Mouse (Mus musculus): ENCODE results near the gene Kcnab2.

Kcnab2 gene

DNA sequence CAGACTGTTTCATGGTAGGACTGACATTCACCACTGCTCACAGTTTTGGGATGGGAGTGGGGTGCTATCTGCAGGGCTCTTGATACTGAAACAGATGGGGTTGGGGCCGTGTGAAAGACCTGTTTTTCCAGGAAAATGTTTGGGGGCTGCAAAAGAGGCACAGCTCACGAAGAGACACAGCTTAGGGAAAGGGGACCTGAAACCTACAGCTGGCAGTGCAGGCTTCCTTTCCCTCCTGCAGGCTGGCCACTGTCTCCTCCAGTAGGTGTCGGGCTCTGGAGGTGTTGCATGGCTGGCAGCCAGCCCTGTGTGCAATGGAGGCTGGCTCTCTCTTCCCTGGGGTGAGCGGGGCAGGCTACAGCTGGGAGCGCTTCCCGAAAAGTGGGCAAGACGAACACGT is 49.4 kb downstream of the Kcnab2 start:
- POLR2A ChIA-PET: no interaction called here
- CTCF ChIA-PET: interaction anchor here in 1 of 4 experiments (0.9 to 1.5 kb wide), 4 partner anchors 12 to 290 kb away, joined by 3 to 4 read pairs (median 4); no protein-coding TSS in a partner anchor

DNA sequence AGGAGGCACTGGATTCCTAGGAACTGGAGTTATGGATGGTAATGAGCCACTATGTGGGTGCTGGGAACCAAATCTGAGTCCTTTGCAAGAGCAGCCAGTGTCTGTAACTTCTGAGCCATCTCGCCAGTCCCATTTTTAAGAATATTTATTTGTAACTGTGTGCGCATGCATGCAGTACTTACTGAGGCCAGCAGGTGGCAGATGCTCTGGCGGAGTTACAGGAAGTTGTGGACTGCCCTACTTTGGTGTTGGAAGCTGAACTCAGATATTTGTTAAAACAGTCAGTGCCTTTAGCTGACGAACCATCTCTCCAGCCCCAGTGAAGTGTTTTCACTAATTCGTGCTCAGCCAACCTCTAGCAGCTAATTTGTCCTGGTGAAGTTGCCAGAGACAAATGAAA is 52.7 kb downstream of the Kcnab2 start:
- CTCF ChIA-PET: interaction anchor here (0.6 to 3.9 kb wide), 48 partner anchors 8 to 1094 kb away, joined by 3 to 45 read pairs (median 4); partner anchors contain the start of genes Rnf207 (in 1 of the 4) and Rpl22 (in 1 of the 4)
- POLR2A ChIA-PET: interaction anchor here (0.5 to 2.1 kb wide), 11 partner anchors 10 to 163 kb away, joined by 3 to 6 read pairs (median 4); partner anchors contain the start of gene Rpl22 (in 2 of the 4)

DNA sequence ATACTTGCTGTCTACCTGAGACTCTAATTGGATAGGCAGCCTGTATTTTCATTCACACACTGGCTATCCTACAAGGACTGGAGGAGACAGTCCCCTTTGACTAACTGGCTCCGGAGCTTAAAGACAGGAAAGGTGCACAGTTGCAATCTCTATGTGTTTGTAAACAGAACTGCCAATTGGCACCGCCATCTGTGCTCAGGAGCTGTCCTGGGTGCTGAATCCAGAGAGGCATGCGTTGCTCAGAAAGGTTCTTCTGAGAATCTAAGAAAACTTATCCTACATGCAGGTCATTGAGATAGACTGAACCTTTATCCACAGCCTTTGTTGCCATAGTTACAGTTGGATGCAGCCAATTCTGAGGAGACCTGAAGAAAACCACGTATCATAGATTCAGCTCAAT is 53.3 kb downstream of the Kcnab2 start:
- POLR2A ChIA-PET: interaction anchor here in 3 of 4 experiments (0.5 to 2.1 kb wide), 8 partner anchors 20 to 1761 kb away, joined by 3 to 6 read pairs (median 4); partner anchors contain the start of gene Rpl22 (in 1 of the 3)

DNA sequence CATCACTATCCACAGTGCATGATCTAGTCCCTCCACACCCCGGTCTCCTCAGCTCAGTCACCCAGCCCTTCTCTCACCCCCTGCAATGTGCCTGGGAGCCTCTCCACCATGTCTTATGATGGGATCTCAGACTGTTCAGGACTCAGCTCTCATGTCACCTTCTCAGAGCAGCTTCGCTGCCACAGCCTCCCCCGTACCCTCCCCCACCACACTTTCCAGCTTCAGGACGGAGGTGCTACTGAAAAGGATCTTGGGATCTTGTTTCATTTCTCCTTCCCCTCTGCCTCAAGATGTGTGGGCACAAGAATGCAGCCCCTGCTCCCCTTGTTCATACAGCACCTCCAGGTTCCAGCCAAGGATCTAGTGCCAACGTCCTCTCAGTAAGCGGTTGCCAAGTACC is 54.1 kb downstream of the Kcnab2 start:
- ChIA-PET POLR2A (interaction anchor here in 1 of 4 experiments (1.1 to 1.2 kb wide), 2 partner anchors 61 to 73 kb away, joined by 3 read pairs; no protein-coding TSS in a partner anchor), CTCF (interaction anchor here (0.5 to 3.9 kb wide), 9 partner anchors 9 to 269 kb away, joined by 3 to 45 read pairs (median 9); no protein-coding TSS in a partner anchor)

More for the DNA sequence above, 53.3 kb downstream of the Kcnab2 start:
- CTCF ChIA-PET: interaction anchor here (0.6 to 3.9 kb wide), 27 partner anchors 10 to 304 kb away, joined by 3 to 45 read pairs (median 6); partner anchors contain the start of gene Rpl22 (in 1 of the 4)

DNA sequence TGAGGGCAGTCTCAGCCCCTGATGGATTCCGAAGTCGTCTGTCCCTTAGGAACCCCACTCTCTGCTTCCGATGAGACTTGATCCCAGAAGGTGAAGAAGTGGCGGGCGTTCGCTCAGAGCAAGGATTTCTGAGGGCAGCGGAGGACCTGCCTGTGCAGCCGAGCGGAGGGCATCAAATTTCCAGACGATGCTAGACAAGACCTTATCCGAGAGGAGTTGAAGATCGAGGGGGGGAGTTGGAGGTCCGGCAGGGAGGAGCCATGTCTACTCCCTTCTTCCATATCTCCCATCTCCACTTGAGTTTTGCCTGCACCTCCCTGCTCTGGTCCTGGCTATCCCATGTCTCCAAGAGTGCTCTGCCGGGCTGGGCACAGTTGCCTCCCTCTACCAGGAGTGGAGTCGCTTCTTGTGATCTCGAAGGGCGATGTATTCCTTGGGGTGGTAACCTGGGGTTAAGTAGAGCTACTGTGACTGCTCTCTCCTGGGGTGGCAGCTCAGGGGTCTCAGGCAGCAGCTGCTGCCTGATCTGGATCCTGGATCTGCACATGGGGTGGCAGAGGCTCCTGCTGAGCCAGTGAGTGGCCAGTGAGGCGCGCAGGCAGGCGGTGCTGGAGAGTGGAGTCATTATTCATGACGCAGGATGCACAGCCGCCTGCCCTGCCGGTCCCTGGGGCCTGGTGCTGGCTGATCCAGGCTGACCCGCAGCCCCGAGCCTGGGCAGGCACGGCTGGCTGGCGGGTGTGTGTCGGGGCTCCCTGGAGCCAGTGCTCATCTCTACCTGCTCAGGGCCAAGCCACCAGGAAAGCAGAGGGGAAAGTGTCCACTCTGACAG is 59.2 kb downstream of the Kcnab2 start:
- CTCF ChIA-PET: interaction anchor here in 1 of 4 experiments (0.6 kb wide), 1 partner anchor 78 kb away, joined by 4 read pairs; no protein-coding TSS in a partner anchor
- POLR2A ChIA-PET: interaction anchor here in 1 of 4 experiments (0.6 to 1.1 kb wide), 2 partner anchors 156 to 177 kb away, joined by 3 read pairs; no protein-coding TSS in a partner anchor

DNA sequence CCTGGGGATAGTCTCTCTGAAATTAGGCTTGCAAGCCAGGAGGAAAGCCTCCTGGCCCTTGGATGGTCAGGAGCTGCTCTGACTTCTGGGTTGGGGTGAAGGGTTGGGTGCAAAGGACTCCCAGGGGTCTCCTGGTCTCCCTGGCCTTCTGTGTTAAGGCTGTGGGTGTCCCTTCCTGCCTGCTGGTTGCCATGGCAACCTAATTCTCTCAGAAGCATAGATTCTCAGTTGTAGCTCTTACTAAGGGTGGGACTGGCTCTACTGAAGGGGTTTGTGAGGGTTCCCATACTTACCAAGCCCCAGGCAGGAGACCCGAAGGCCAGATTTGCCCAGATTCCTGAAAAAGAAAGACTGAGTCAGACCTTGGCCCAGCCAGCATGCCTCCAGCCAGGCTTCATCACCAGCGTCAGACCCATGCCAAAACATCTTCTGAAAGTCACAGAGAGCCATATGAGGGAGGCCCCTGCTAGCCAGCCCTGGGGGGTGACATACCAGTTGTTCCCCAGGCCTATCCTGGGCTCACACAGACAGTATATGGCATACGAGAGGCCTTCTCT is 65.1 kb downstream of the Kcnab2 start:
- POLR2A ChIA-PET: no interaction called here

DNA sequence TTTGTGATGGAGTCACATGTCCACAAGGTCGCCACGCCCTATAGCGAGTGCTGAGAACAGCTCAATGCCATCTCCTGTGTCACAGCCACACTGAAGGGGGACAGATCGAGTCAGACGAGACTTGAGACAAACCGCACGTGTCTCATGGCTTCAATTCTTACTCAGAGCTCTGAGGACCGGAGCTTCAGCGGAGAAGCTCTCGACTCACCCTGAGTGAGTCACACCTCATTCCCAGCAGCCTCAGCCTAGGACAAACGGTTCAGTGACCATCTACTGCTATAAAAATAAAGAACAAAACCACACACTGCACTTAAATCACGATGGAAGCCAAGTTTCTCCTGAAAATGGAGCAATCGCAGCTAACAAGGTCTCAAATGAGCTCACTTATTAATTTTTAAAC is 66.7 kb downstream of the Kcnab2 start:
- ChIA-PET CTCF (interaction anchor here in 3 of 4 experiments (0.6 to 2.9 kb wide), 8 partner anchors 14 to 199 kb away, joined by 3 to 14 read pairs (median 4); no protein-coding TSS in a partner anchor), POLR2A (interaction anchor here in 2 of 4 experiments (0.6 to 1.7 kb wide), 5 partner anchors 9 to 104 kb away, joined by 3 to 5 read pairs (median 3); no protein-coding TSS in a partner anchor)

More for the DNA sequence above, 65.1 kb downstream of the Kcnab2 start:
- CTCF ChIA-PET: interaction anchor here in 2 of 4 experiments (0.5 to 1.6 kb wide), 3 partner anchors 9 to 22 kb away, joined by 3 read pairs; no protein-coding TSS in a partner anchor

DNA sequence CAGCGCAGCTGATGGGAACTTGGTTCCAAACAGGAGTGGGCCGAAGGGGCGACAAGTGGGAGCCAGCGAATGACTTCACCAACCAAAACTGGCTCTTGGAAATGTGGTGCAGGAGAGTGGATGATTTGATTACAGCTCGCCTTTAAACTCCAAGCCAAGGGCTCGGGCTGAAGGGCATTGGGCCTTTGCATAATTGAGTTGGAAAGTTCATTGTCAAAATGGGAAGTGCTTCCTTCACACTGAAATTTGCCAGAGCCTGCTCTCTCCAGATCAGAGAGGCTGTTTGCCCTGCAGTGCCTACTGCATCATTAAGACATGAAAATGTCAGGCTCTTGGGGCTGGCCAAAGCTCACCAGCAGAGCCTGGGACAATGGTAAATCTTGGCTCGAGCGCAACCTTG is 71.1 kb downstream of the Kcnab2 start:
- ChIA-PET CTCF (interaction anchor here in 3 of 4 experiments (0.5 to 1.7 kb wide), 3 partner anchors 23 to 74 kb away, joined by 3 to 5 read pairs (median 4); no protein-coding TSS in a partner anchor), POLR2A (interaction anchor here in 1 of 4 experiments (0.7 to 1.4 kb wide), 2 partner anchors 13 to 67 kb away, joined by 3 read pairs; no protein-coding TSS in a partner anchor)

DNA sequence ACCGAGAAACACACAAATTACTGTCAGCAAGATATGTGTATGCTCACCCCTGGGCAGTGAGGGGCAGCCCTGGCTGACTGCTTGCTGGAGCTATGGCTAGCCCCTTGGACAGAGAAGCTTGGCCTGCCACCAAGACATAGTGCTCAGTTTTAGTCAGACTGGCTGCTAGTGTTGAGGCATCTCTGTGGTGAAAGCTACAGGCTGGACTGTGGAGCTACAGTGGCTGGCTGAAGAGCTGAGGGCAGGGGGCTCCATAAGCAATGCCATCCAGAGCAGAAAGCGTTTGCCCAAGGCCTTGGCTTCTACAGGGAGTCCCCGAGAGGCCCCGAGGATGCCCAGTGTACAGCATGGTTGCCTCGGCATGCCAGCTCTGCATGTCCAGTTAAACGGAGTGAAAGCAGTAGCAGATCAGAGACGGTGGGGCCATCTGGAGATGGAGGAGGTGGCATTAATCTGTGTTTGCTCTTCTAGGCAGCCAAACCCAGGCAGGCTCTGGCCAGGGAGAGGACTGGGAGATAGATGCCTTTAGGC is 71.9 kb downstream of the Kcnab2 start:
- POLR2A ChIA-PET: interaction anchor here in 3 of 4 experiments (0.6 to 1.4 kb wide), 6 partner anchors 11 to 75 kb away, joined by 3 to 6 read pairs (median 3); no protein-coding TSS in a partner anchor
- CTCF ChIA-PET: interaction anchor here in 3 of 4 experiments (0.5 to 1.7 kb wide), 6 partner anchors 20 to 267 kb away, joined by 3 to 5 read pairs (median 4); no protein-coding TSS in a partner anchor

DNA sequence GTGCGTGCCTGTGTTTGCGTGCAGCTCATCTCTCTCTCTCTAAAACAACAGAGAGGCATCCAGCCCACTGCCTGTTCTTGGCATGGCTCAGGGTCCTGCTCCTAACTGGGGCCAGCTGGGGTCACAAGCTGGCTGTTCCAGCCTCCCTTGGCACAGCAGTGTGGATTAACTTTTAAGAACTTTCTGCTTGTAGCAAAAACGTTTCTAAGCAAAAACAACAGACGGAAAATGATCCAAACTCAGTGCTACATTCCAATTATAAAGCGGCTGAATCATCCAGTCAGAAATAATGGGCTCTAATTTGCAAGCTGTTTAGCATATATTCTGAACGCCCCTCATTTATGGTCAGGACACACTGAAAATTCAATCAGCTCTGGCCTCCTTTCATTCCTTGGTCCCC is 72.5 kb downstream of the Kcnab2 start:
- ChIA-PET POLR2A (interaction anchor here in 3 of 4 experiments (0.6 to 1.4 kb wide), 6 partner anchors 10 to 74 kb away, joined by 3 to 6 read pairs (median 3); no protein-coding TSS in a partner anchor), CTCF (interaction anchor here in 3 of 4 experiments (0.6 to 1.7 kb wide), 6 partner anchors 10 to 260 kb away, joined by 3 to 5 read pairs (median 4); no protein-coding TSS in a partner anchor)

DNA sequence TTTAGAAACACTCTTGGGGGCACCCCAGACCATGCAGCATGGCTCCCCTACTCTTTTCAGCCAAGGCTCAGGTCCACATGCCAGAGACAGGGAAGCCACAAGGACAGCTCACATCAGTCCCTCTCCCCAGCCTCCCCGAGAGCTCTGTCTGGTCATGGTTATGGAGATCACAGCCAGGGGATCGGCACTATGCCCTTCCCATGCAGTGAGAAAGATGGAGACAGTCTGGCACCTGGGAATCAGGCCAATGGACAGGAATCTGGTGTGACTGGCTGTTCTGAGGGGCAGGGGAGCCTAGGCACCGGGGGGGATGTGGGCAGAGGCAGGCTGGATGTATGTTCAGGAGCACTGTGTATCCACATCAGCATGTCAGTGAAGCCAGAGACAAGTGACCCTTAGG is 78.7 kb downstream of the Kcnab2 start:
- ChIA-PET POLR2A (no interaction called here), CTCF (interaction anchor here in 1 of 4 experiments (1.0 kb wide), 1 partner anchor 80 kb away, joined by 3 read pairs; the partner anchor contains the start of gene Rnf207)

DNA sequence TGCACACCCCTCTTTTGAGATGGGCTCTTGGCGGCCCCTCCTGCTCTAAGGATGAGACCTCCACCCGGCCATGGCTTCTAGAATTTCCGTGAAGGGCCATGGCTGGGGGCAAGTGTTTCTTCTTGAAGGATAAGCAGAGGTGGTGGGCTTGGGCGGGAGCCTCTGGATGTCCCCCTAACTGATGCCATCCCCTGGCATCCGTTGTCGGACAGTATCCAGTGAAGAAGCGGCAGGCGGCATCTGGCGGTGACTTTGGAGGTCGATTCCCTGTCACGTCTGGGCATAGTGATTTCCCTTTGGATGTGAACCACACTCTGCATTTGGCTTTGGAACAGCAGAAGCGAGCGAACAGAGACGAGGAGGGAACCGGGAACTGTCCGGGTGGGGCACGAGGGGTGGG is 85.0 kb downstream of the Kcnab2 start:
- ChIA-PET CTCF (interaction anchor here in 2 of 4 experiments (1.0 to 2.9 kb wide), 6 partner anchors 7 to 49 kb away, joined by 3 to 9 read pairs (median 5); no protein-coding TSS in a partner anchor), POLR2A (interaction anchor here in 3 of 4 experiments (1.0 to 2.0 kb wide), 7 partner anchors 12 to 52 kb away, joined by 3 to 5 read pairs (median 3); no protein-coding TSS in a partner anchor)

DNA sequence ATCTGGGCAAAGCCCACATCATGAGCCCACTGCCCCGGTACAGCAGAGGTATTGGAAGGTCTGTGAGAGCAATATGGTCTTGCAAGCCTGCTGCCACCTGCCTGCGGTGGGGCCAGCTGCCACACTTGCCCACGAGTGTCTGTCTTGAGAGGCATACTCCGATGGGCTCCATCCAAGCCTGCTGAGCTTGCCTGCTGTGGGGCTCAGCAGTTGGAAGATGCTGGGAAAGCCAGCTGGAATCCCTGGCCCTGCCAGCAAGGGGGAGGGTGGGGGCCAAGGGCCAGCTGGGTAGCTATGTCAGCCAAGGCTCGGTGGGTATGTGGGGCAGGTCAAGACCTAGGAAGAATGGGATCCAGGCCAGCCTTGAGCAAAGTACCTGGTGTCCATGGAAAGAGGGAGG is 85.5 kb downstream of the Kcnab2 start:
- ChIA-PET CTCF (interaction anchor here (0.6 to 2.9 kb wide), 7 partner anchors 8 to 1429 kb away, joined by 3 to 13 read pairs (median 4); no protein-coding TSS in a partner anchor), POLR2A (interaction anchor here in 3 of 4 experiments (1.1 to 1.9 kb wide), 4 partner anchors 16 to 48 kb away, joined by 3 to 6 read pairs (median 3); no protein-coding TSS in a partner anchor)

DNA sequence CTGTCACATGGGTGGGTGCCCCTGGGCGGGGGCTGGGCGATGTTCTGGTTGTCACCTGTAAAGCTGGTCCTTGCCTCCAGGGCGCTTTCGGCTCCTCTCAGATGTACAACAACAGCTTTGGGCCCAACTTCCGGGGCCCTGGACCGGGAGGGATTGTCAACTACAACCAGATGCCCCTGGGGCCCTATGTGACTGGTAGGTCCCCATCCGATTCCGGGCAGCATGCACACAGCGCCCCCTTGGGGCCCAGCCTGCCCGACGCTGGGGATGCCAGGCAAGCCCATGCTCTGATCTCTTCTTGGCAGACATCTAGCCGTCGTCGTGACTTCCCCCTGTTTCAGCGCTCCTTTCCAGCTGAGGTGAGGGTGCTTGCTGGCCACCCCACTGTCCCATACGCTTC is 92.0 kb downstream of the Kcnab2 start:
- POLR2A ChIA-PET: interaction anchor here in 2 of 4 experiments (1.0 to 3.0 kb wide), 4 partner anchors 15 to 47 kb away, joined by 3 to 7 read pairs (median 3); partner anchors contain the start of gene Chd5 (in 1 of the 2)
- CTCF ChIA-PET: interaction anchor here (0.6 to 3.6 kb wide), 26 partner anchors 8 to 232 kb away, joined by 3 to 20 read pairs (median 4); partner anchors contain the start of genes Rnf207 (in 2 of the 4) and Acot7 (in 1 of the 4)

DNA sequence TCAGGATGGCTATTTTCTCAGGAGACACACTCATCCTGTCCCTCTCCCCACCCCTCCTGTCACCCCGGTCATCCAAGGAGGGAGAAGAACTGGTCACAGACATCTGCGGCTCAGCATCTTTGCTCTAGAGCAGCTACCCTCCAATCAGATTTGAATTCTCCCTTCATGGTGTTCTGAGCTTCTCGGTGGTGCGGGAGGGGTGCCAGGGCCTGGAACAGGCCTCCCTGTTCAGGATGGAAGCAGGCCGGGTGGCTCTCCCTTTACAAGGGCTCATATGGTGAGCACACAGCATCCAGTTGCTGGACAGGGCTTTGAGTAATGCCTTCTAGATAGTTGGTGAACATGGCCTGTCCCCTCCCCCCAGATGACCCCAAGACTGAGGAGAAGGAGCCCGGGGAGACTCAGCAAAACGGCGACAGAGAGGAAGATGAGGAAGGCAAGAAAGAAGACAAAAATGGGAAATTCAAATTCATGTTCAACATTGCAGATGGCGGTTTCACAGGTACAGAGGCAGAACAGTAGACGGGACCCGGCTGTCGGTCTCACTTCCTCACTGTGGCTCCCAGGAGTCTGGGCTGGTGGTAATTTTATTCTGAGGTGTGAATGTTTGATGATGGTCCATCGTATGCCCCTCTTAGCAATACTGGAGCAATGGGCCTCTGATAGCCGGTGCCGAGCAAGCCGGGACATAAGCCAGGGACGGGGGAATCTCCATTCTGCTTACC is 95.0 kb downstream of the Kcnab2 start:
- ChIA-PET POLR2A (interaction anchor here in 1 of 4 experiments (0.5 to 1.2 kb wide), 2 partner anchors 22 to 82 kb away, joined by 3 read pairs; no protein-coding TSS in a partner anchor), CTCF (interaction anchor here in 1 of 4 experiments (1.0 kb wide), 1 partner anchor 52 kb away, joined by 3 read pairs; no protein-coding TSS in a partner anchor)

DNA sequence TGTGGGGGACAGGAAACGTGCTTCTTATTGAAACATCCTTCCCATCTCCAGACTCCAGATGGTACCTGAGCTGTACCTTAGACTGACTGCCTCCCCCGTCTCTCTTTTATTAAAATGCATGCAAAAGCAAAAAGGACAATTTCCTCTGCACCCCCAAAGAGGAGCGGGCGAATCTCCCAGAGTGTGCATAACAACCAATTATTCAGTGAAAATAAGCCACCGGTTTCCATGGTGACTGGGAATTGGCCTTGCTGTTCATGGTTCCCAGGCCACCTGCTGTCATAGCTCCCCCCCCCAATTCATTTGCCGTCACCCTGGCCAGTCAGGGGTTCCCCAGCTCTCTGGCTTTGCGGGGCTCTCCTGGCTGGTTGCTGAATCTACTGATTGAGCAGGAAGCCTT is 112.4 kb downstream of the Kcnab2 start:
- POLR2A ChIA-PET: interaction anchor here in 3 of 4 experiments (0.7 to 2.6 kb wide), 5 partner anchors 10 to 77 kb away, joined by 3 to 12 read pairs (median 3); no protein-coding TSS in a partner anchor
- CTCF ChIA-PET: no interaction called here

All from embryonic stem cell, embryonic (primary cell).